ENCODE assay signal across 18 mouse cellular contexts in genomic region chr8:107571046-107571445, GRCm38 (mm10).
"Had no signal": no experiment of that assay in that cellular context is flagged by ENCODE, and none has a peak within 500 bp of the region (broad histone marks: within the 10 kb centered on the region; RNA-seq: fewer than 3 reads in every experiment).

No protein-coding gene starts in this region.

- ATAC-seq: liver, embryonic 12.5 days; midbrain, embryonic 13.5 days; midbrain, embryonic 16.5 days had no signal

- H3K4me1 ChIP-seq: kidney, embryonic 15.5 days; liver, embryonic 12.5 days; liver, embryonic 15.5 days; lung, embryonic 15.5 days; midbrain, embryonic 13.5 days; stomach, embryonic 15.5 days had no signal

- H3K27me3 ChIP-seq: kidney, embryonic 15.5 days; limb, embryonic 13.5 days; liver, embryonic 12.5 days; liver, embryonic 15.5 days; lung, embryonic 15.5 days; midbrain, embryonic 13.5 days; stomach, embryonic 15.5 days had no signal

- H3K4me2 ChIP-seq: kidney, embryonic 15.5 days; limb, embryonic 13.5 days; liver, embryonic 12.5 days; liver, embryonic 15.5 days; lung, embryonic 15.5 days; midbrain, embryonic 13.5 days; stomach, embryonic 15.5 days had no signal

- H3K4me3 ChIP-seq: kidney, embryonic 15.5 days; limb, embryonic 13.5 days; liver, embryonic 12.5 days; liver, embryonic 15.5 days; lung, embryonic 15.5 days; midbrain, embryonic 13.5 days; stomach, embryonic 15.5 days had no signal

- H3K27ac ChIP-seq: limb, embryonic 13.5 days; liver, embryonic 12.5 days; liver, embryonic 15.5 days; lung, embryonic 15.5 days; midbrain, embryonic 13.5 days; stomach, embryonic 15.5 days had no signal

- DNase-seq: kidney, postnatal 10 days; layer of hippocampus, postnatal 36 days; left cerebral cortex, postnatal 4 days; liver; lung, adult 18-20 months; lung, postnatal 10 days; right cerebral cortex, adult 18-20 months; right cerebral cortex, postnatal 14 days; right cerebral cortex, postnatal 4 days; thymus, postnatal 36 days had no signal

- H3K9me3 ChIP-seq: kidney, embryonic 15.5 days; limb, embryonic 13.5 days; liver, embryonic 12.5 days; liver, embryonic 15.5 days; lung, embryonic 15.5 days; midbrain, embryonic 13.5 days; stomach, embryonic 15.5 days had no signal

- H3K36me3 ChIP-seq: kidney, embryonic 15.5 days; limb, embryonic 13.5 days; liver, embryonic 12.5 days; liver, embryonic 15.5 days; lung, embryonic 15.5 days; midbrain, embryonic 13.5 days; stomach, embryonic 15.5 days had no signal

- H3K9ac ChIP-seq: kidney, embryonic 15.5 days; limb, embryonic 13.5 days; liver, embryonic 12.5 days; liver, embryonic 15.5 days; lung, embryonic 15.5 days; midbrain, embryonic 13.5 days; stomach, embryonic 15.5 days had no signal
